Mouse (Mus musculus): ENCODE results near the gene Fsd2.

Fsd2 gene

DNA sequence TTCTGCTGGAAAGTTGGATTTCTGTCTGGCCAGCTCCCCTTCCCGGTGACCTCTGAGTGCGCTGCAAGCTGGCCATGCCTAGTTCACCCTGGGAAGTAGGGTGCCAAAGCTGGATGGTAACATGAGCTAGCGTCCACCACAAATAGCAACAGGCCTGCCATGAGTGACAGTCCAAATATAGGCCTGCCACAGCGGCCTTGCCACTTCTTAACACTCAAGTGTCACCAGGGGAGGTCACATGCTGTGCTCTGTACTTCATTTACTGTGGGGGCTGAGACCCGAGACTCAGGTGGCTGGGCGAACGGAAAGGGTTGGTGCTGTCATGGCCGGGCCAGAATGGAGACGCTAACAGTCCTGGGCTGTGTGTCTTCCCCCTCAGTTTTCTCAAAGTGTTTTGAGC lies at the start of gene Fsd2:
Gene Fsd2 (minus strand): TSS at position 53 of the 400 bp plus-strand sequence.
- no peak for DNase-seq (ENCODE audit: low spot score in 2 of 2)

DNA sequence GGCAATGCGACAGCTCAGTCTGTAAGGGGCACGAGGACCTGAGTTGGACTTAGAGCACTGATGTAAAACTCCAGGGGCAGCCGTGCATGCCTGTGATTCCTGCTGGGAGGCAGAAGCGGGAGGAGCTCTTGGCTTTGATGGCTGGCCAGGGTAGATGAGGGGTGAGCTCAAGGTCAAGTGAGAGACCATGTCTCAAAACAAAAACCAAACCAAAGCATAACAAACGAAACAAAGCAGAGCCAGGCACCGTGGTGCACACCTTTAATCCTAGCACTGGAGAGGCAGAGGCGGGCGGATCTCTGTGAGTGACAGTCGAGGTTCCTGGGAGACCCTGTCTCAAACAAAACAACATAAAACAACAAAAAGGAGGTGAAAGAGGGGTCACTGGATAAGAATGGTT lies 48.3 kb upstream of the Fsd2 start:
- no peak for DNase-seq (ENCODE audit: low spot score in 2 of 2)

DNA sequence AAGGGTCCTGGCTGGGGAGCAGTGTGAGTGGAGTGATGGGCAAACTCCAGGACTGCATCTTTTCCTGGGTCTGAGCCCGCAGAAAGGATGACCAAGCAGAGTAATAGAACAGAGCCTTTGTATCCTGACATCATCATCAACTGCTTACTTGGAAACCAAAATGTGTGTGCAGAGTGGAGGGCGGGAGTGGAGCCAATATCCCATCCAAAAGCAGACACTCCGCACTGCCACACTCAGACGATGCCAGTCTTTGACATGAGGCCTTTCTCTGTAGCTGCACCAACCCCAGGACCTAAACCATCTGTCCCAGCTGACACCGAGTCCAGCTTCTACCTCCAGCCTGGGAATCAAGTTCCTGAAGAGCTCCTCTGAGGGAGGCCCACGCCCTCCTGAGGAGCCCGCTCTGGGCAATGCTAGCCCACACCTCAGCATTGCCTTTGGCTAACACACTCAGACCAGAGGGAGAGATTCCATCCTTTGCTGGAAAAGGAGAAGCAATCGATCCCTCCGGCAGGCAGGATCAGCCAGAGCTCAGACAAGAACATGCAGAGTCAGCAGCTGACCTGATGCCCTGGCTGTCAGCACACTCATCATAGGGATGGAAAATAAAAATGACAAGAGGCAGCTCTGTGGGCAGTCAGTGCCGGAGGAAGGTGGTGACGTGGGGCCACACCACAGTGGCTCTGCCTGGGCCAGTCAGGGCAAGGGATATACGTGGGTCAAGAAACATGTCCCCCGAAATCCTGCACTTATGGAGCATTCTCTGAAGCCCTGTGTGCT lies 46.3 kb upstream of the Fsd2 start:
- DNase-seq (ENCODE audit: low spot score in 2 of 2), result no peak

DNA sequence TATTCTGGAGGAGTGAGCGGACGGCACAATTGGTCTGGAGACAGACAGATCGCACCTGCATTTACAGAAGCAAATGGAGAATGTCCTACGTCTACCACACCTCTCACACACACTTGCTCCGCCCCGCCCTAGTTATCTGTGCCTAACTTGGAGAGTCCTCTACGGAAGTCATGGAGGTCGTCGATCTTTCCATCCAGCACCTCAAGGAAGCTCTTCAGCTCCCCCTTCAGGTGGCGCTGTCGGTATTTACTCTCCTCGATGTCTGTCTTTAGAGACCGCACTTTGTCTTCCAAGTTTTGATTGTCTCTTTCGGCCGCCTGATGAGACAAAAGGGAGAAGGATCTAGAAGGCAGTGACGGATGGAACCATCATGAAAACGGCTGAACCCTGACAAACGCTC lies 43.4 kb upstream of the Fsd2 start:
- no peak for DNase-seq (ENCODE audit: low spot score in 2 of 2)

DNA sequence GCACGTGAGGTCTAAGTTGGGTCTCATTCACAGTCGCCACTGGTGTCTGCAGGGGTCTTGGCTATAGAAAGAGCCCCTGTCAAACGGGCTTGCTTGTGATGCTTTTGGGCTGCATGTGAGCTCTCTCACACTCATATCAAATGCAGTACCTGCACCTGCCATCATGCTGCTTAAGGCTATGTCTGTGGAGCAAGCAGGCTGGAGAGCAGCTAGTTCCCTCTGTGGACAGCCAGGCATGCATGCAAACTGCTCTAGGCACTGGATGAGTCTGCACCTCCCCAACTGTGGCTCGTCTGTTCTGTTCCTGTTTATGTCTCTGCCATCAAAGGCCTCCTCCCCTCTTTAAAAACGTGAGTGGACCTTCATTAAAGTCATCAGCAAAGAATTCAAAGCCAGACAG lies 39.7 kb upstream of the Fsd2 start:
- DNase-seq (ENCODE audit: low spot score in 2 of 2), result no peak

DNA sequence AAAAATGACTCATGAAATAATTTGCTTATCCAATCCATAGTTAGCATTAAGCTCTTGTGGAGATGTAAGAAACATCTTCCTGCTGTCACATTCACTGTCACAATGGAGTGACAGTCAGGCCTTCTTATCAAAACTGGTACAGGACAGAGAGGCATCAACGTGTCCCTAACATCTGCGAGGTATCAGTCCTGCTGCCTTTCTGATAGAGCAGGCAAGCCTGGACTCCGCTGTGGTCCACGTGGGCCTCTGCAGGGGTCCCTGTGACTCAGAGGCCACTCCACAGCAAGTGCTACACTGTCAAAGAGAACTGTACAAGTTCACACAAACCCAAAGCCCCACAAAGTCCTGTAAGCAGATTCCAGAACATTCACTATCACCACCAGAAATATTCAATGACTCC lies 38.7 kb upstream of the Fsd2 start:
- DNase-seq (ENCODE audit: low spot score in 2 of 2), result no peak

DNA sequence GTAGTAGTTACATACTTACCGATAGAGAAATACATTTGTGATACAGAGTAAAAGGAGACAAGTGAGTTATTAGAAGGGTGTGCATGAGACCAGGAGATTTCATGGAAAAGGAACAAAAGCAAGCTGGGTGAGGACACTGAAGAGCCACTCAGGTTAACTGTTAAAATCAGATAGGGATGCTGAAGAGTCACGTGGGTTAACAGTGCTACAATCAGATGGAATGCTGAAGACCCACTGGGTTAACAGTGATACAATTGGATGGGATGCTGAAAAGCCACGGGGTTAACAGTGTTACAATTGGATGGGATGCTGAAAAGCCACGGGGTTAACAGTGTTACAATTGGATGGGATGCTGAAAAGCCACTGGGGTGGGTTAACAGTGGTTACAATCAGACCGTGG lies 38.2 kb upstream of the Fsd2 start:
- no peak for DNase-seq (ENCODE audit: low spot score in 2 of 2)

DNA sequence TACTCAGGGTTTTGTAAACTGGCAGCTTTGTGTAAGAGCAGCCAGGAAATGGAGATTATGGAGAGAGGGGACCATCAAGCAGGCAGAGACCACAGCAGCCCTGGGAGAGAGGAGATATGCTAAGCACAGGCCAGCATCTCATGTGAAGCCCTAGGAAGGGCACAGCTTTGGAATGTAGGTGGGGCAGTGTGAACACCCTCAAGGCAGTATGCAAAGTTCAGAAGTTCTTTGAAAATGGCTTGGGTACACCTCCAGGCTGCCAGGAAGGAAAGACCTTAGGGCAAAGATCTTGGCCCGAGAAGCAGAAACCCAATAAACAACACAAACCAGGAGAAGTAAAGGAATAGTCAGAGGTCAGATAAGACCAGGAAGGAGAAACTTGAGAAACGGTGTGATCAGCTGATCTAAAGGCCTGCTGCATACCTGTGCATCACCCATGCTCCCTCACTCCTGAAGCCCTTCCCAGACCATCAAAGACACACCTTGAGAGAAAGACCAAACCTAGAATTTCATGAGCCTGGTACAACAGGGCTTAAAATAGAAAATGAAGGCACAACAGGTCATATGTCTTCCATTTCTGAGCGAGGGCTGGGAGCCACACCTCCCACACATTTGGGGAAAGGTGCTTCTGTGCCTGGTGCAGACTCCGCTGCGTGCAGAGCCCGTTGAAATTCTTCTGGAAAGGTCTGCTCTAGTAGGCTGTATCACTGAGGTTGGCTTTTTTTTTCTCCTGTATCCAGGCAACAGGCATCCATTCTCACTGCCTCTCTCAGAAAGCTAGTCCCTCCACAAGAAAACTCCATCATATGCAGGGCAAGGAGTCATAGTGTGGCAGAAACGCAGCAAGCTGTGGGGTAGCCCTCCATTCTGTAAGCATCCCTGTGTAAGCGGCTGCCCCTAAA lies 32.9 kb upstream of the Fsd2 start:
- DNase-seq (ENCODE audit: low spot score in 2 of 2), result no peak

DNA sequence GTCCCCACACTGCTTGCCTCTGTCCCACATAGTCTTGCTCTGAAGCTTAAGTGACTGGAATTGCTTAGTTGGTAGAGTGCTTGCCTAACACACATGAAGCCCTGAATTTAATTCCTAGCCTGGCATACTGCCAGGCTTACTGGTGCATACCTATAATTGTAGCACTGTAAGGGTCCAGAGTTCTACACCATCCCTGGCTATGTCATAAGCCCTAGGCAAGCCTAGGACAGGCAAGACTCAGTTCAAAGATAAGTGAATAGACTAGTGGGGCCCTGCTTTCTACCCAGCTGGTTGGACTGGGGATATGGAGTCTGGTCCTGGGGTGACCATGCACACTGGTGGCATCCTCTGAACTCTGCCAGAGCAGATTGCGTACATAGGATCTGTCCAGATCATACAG lies 30.9 kb upstream of the Fsd2 start:
- DNase-seq (ENCODE audit: low spot score in 2 of 2), result no peak

DNA sequence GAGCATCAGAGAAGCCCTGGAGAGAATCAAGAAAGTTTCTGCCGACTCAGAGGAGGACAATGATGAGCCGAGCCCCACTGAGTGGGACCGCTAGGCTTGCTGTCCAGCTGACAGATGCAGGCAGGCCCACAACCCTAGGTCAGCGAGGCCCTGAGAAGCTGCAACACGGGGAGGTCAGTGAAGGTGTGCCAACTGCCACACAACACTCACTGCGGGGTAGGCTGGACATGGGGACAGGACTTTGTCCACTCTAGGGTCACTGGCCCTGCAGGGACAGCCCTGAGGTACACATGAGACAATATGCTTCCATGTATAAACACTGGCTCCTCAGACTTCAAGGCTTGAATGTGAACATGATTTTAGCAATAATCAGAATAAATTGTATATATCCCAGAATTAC lies 29.3 kb upstream of the Fsd2 start:
- DNase-seq (ENCODE audit: low spot score in 2 of 2), result no peak

DNA sequence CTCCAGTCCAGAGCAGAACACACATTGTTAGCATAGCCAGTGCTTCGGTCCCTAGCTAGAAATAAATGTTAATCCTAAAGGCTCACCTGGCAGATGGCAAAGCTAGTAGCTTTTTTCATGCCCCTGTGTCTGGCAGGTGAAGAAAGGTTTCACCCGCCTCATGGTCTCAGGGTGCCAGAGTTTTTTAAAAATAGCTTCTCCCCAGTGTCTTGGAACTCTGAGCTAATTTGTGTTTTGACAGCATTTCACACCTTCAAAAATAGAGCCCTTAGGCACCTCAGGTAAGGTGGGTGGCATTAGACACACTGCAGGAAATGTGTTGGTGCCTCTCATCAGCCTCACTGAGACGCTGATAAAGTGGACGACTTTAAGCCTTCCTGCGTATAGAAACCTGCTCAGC lies 28.3 kb upstream of the Fsd2 start:
- DNase-seq (ENCODE audit: low spot score in 2 of 2), result no peak

DNA sequence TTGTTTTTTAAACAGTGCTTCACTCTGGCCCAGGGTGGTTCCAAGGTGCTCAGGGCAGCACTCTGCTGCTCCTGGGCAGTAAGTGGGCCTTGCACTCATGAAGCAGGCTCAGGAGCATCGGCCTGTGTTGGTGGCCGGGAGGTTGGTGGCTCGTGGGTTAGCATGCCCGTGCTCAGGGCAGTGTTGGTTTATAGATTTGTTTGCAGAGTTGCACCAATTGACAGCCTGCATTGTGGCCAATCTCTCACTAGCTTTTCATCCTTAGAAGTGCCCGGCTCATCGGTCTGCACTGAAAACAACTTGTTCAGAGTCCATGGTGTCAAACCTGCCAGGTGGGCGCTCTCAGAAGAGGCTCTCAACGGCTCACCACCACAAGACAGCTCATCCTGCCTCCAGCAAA lies 26.6 kb upstream of the Fsd2 start:
- DNase-seq (ENCODE audit: low spot score in 2 of 2), result no peak

DNA sequence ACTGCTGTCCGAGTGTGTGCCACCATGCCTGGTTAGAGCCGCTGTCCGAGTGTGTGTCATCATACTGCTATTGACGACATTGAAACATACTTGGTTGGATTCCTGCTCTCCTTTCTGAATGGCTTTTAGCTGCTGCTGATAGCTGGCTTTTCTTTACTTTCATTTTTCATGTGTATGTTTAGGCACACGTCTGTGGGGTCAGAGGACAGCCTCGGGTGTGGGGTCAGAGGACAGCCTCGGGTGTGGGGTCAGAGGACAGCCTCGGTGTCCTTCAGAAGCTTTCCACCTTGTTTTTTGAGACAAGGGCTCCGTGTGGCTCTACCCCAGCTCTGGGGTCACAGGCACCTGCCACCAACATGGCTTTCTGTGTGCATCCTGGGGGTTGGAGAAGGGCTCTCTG lies 25.9 kb upstream of the Fsd2 start:
- no peak for DNase-seq (ENCODE audit: low spot score in 2 of 2)

DNA sequence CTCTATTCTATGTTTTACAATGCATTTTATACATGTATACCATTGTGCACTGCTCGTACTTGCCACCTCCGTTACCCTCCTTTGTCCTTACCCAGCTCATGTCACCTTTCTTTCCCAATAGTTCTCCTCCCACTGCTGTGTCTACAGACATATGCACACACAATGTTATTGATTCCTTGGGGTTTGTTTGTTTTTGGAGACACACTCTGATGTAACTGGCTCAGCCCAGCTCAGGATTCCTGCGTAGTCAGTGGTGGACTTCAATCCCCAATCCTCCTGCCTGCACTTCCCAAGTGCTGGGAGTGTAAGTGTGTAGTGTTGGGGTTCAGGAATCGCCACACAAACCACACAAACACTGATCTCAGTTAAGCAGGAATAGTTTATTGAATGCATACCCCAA lies 20.5 kb upstream of the Fsd2 start:
- DNase-seq (ENCODE audit: low spot score in 2 of 2), result no peak

DNA sequence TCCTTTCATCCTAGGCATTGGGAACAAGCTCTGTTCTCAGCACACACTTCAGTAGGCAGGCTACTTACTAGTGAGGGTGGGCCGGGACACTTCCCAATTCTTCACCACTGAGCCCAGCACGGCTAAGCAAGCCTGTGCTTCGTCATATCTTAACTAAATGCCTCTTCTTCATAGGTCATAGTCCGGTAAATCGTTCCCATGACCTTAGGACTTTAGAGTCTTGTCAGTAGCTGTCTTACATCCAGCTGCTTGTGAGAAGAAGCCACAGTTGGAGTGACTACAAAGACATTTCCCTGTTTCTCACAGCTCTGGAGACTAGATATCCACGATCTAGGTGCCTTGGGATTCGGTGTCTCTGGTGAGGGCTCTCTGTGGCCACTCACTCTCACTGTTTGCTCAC lies 18.6 kb upstream of the Fsd2 start:
- DNase-seq (ENCODE audit: low spot score in 2 of 2), result no peak

DNA sequence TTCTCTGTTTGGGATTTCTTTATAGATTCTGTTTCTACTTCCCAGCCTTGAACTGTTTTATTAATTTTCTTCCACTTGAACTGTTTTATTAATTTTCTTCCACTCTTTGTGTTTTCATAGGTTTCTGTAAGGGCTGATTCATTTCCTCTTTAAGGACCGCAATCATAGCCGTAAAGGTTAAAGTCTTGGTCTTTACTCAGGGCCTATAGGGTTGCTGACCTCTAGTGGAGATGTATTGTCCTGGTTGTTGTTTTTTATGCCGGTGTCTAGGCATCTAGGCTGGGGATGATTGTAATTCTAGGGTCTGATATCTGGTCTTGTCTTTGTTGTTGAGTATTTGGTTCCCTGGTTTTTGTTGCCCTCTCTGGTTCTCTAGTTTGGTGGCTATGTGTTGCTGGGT lies 16.8 kb upstream of the Fsd2 start:
- DNase-seq (ENCODE audit: low spot score in 2 of 2), result no peak

DNA sequence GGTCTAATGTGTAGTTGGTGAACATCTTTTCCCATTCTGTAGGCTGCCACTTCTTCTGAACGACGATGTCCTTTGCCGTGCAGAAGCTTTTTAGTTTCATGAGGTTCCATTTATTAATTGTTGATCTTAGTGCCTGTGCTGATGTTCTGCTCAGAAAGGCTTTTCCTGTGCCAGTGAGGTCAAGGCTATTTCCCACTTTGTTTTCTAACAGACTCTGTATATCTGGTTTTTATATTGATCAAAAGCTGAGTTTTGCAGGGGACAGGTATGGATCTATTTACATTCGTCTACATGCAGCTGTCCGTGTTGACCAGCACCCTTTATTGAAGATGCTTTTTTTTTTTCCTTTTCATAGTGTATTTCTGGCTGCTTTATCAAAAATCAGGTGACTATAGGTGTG lies 12.6 kb upstream of the Fsd2 start:
- no peak for DNase-seq (ENCODE audit: low spot score in 2 of 2)

DNA sequence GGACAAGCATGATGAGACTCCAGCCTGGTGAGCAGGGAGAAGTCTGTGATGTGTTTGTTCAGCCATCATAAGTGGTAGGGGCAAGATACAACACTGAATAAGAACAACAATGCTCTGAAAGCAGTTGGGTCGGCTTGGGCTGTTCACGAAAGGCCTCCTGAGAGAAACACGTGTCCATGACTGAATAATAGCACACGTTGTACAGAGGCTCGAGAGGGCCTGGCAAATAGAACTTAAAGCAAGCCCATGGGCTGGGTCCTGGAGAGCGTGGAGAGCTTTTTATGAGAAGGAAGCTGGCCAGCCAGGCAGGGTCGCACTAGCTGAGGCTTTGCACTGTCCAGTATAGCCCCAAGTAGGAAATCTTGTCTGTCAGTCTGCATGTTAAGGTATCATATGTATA lies 11.7 kb upstream of the Fsd2 start:
- no peak for DNase-seq (ENCODE audit: low spot score in 2 of 2)

DNA sequence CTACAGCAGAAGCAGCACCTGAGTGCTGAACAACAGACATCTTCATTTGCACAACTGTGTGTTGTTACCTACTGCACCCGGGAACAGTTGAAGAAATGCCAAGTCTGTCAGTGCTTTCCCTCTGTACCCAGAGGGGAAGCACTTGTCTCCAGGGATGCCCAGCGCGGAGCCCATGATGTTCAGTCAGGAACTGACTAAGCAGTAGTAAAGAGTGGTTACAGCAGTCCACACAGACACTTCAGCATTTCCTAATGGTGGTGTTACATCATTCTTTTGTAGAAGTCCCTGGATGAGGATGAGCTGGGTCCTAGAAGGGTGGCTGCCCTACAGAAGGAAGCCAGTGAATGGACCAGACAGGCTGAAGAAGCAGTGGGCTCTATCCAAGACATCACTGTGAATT lies 11.1 kb upstream of the Fsd2 start:
- DNase-seq (ENCODE audit: low spot score in 2 of 2), result no peak

DNA sequence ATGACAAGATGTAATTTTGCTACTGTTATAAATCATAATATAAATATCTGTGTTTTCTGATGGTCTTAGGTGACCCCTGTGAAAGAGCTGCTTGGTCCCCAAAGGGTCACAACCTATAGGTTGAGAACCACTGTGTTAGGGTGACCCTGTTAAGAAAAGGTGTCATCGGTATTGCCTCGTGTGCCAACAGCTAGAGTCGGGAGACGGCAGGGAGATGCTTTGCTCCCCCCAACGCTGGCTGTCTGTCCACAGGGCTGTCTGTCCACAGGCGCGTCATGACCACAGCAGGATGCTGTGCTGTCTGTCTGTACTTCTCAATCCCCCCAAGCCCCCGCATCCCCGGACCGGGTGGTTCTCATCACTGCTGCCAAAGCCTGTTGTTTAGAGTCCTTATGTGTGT lies 8.9 kb upstream of the Fsd2 start:
- no peak for DNase-seq (ENCODE audit: low spot score in 2 of 2)

DNA sequence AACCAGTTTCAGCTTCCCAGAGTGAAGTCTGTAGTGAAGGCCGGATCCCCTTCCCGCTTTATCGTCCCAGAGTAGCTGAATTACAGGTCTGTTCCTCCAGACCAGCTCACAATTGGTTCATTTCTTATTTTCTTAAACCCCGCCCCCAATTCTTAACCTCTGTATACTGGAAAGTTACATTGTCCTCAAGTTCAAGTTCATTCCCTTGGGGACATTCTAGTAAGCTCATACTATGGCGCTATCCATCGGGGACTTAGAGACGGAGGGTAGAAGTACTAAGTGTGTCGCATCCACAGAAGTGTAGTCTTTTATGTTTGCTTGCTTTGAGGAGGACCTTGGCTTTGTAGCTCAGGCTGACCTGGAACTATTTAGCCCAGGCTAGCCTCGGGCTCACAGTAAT lies 7.1 kb upstream of the Fsd2 start:
- DNase-seq (ENCODE audit: low spot score in 2 of 2), result no peak

DNA sequence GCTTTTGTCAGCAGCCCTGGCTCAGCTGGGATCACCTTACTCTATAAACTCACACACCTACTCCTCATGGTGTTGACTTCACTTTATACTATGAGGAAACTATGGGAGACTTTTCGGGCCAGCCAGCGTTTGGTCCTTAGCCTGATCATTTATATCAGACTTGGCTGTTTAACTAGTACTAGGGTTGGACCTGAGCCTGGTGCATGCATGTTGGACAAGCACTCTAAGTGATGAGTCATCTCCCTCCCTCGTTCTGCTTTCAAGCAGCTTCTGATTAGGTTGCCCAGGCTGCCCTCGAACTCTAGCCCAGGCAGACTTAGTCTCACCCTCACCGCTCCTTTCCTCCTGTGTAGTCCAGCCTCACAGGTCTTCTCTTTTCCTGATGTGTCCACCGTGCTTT lies 6.7 kb upstream of the Fsd2 start:
- no peak for DNase-seq (ENCODE audit: low spot score in 2 of 2)

DNA sequence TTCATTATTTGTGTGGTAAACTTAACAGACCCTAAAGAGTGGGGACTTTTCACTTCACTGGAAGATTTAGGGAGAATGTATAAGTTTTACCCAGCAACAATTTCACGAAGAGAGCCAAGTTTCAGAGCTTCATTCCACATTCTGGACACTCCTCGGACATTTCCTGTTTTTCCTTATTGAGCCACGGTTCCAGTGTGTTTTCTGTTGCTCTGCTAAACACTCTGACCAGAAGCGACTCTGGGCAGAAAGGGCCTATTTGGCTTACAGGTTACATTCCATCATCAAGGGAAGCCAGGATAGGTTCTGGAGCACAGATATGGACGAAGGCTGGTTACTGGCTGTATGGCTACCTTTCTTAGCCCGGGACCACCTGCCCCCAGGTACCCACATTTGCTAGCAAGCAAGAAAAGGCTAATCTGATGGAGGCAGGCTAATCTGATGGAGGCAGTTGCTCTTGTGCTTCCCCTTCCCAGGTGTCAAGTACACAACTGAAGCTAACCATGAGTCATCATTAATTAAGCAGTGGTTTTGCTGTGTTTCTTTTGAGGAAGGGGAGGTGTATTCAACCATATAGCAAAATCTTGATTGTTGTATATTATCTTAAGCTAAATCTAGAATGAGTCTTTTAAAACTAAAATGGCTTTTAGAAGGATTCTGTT lies 6.0 kb upstream of the Fsd2 start:
- no peak for DNase-seq (ENCODE audit: low spot score in 2 of 2)

Measured in natural killer cell, adult 2 months (primary cell).